Mouse (Mus musculus): ENCODE measurements around the gene Atf7ip.

GRCm38 (mm10) chr6:136620361-136621139 is 114.6 kb downstream of the Atf7ip start:
- TF ChIP-seq POLR2A (IDR thresholded peaks at IDR 0.05; ENCODE audit: insufficient read depth, low read depth, low read length): no peak
- no peak for TF ChIP-seq CTCF (IDR thresholded peaks at IDR 0.05; ENCODE audit: insufficient read depth, low read depth, low read length)
